In genomic region chr14:50833964-50834363, GRCm38 (mm10) we compare ENCODE assay signal across 9 mouse cellular contexts. TPM values are rescaled to one million over a fixed set of nuclear protein-coding genes. Genes with fewer than 3 reads are reported as not detected.
DNase-seq lines count a peak whose midpoint lies in the region; ATAC-seq lines count a peak whose summit lies in the region.
"Had no signal": no experiment of that assay in that cellular context is flagged by ENCODE, and none has a peak within 500 bp of the region (broad histone marks: within the 10 kb centered on the region; RNA-seq: fewer than 3 reads in every experiment).

No protein-coding gene starts in this region.

- H3K9ac ChIP-seq in embryonic facial prominence, embryonic 12.5 days = no peak overlapping the region
- no peak overlapping the region for H3K9ac ChIP-seq in forebrain, embryonic 11.5 days (ENCODE audit: low read length)
- H3K9ac ChIP-seq in midbrain, embryonic 15.5 days = no peak overlapping the region

- peak overlapping the region; percentile 5; the same call in 1 of the 2 replicates for H3K27ac ChIP-seq in embryonic facial prominence, embryonic 12.5 days
- H3K27ac ChIP-seq in embryonic facial prominence, embryonic 10.5 days (replicated peaks) = no peak overlapping the region
- no peak overlapping the region for H3K27ac ChIP-seq in forebrain, embryonic 11.5 days (ENCODE audit: low read depth, low read length)
- no peak overlapping the region for H3K27ac ChIP-seq in midbrain, embryonic 15.5 days

- ATAC-seq in embryonic facial prominence, embryonic 12.5 days (ENCODE audit: insufficient number of reproducible peaks, insufficient read depth, low FRiP score, low TSS enrichment) = no peak
- ATAC-seq in forebrain, embryonic 11.5 days (replicated peaks; ENCODE audit: low FRiP score) = no peak
- ATAC-seq in midbrain, embryonic 15.5 days (replicated peaks) = no peak

- H3K4me1 ChIP-seq in embryonic facial prominence, embryonic 12.5 days = no peaks in the 10 kb centered on the region
- no peaks in the 10 kb centered on the region for H3K4me1 ChIP-seq in embryonic facial prominence, embryonic 10.5 days
- no peaks in the 10 kb centered on the region for H3K4me1 ChIP-seq in forebrain, embryonic 11.5 days (replicated peaks; ENCODE audit: control insufficient read depth, insufficient read depth, low read length)
- H3K4me1 ChIP-seq in midbrain, embryonic 15.5 days = no peaks in the 10 kb centered on the region

- no peak overlapping the region for H3K4me3 ChIP-seq in embryonic facial prominence, embryonic 12.5 days
- no peak overlapping the region for H3K4me3 ChIP-seq in embryonic facial prominence, embryonic 10.5 days
- H3K4me3 ChIP-seq in forebrain, embryonic 11.5 days (ENCODE audit: low read depth, low read length) = no peak overlapping the region
- H3K4me3 ChIP-seq in midbrain, embryonic 15.5 days = no peak overlapping the region

- no peaks in the 10 kb centered on the region for H3K9me3 ChIP-seq in embryonic facial prominence, embryonic 12.5 days
- H3K9me3 ChIP-seq in embryonic facial prominence, embryonic 10.5 days = no peaks in the 10 kb centered on the region
- no peaks in the 10 kb centered on the region for H3K9me3 ChIP-seq in forebrain, embryonic 11.5 days (ENCODE audit: control insufficient read depth, low read length)
- no peaks in the 10 kb centered on the region for H3K9me3 ChIP-seq in midbrain, embryonic 15.5 days

- H3K4me2 ChIP-seq in embryonic facial prominence, embryonic 12.5 days (replicated peaks) = no peak overlapping the region
- H3K4me2 ChIP-seq in forebrain, embryonic 11.5 days (ENCODE audit: low read depth, low read length, severe bottlenecking) = no peak overlapping the region
- H3K4me2 ChIP-seq in midbrain, embryonic 15.5 days = no peak overlapping the region

- no peaks in the 10 kb centered on the region for H3K27me3 ChIP-seq in embryonic facial prominence, embryonic 12.5 days
- H3K27me3 ChIP-seq in embryonic facial prominence, embryonic 10.5 days (replicated peaks; ENCODE audit: low read depth, poor library complexity, severe bottlenecking) = no peaks in the 10 kb centered on the region
- no peaks in the 10 kb centered on the region for H3K27me3 ChIP-seq in forebrain, embryonic 11.5 days (ENCODE audit: control insufficient read depth, insufficient read depth, low read length)
- no peaks in the 10 kb centered on the region for H3K27me3 ChIP-seq in midbrain, embryonic 15.5 days (replicated peaks)

- H3K36me3 ChIP-seq in embryonic facial prominence, embryonic 12.5 days = no peaks in the 10 kb centered on the region
- H3K36me3 ChIP-seq in embryonic facial prominence, embryonic 10.5 days (replicated peaks) = 0 out of 2 replicates have a peak, but pooled peaks cover 3% of the 10 kb centered on the region
- no peaks in the 10 kb centered on the region for H3K36me3 ChIP-seq in forebrain, embryonic 11.5 days (ENCODE audit: control insufficient read depth, insufficient read depth, low read length)
- no peaks in the 10 kb centered on the region for H3K36me3 ChIP-seq in midbrain, embryonic 15.5 days (replicated peaks)

- 88% methylated on average over 10 of the region's 10 CpGs for WGBS in embryonic facial prominence, embryonic 12.5 days
- WGBS in embryonic facial prominence, embryonic 10.5 days = 86% methylated on average over 10 of the region's 10 CpGs
- WGBS in forebrain, embryonic 11.5 days = 89% methylated on average over 10 of the region's 10 CpGs
- 86% methylated on average over 10 of the region's 10 CpGs for WGBS in midbrain, embryonic 15.5 days

- no peak for DNase-seq in embryonic facial prominence, embryonic 10.5 days (ENCODE audit: low spot score)
- DNase-seq in B cell, adult 2 months = peak; percentile 29 to 36
- peak; percentile 76 to 81 for DNase-seq in cerebellum, postnatal 14 days
- DNase-seq in lung, postnatal 10 days = peak; percentile 51
- DNase-seq in forebrain, embryonic 11.5 days (ENCODE audit: low spot score) = no peak
- no peak for DNase-seq in ovary, postnatal 36 days (ENCODE audit: low spot score)

RNA-seq across cellular contexts. Expression of gene Parp2, which starts 26.3 kb away (rescaled TPM):
- 63.8 and 67.6 TPM in 2 replicates for polyA plus RNA-seq in embryonic facial prominence, embryonic 12.5 days (2016; fragmentation: Nextera tagmentation; extraction: Ambion mirVana)
- 68.0 and 68.7 TPM in 2 replicates for polyA plus RNA-seq in embryonic facial prominence, embryonic 10.5 days (2016; fragmentation: Nextera tagmentation; extraction: Ambion mirVana)
- 73.9 and 87.7 TPM in 2 replicates for polyA plus RNA-seq in forebrain, embryonic 11.5 days (2014; fragmentation: Nextera tagmentation; extraction: Ambion mirVana)
- 42.8 and 43.7 TPM in 2 replicates for polyA plus RNA-seq in midbrain, embryonic 15.5 days (2015; fragmentation: Nextera tagmentation; extraction: Ambion mirVana)

RNA-seq across cellular contexts. Expression of gene Ccnb1ip1, which starts 26.4 kb away (rescaled TPM):
- polyA plus RNA-seq in embryonic facial prominence, embryonic 12.5 days (2016; fragmentation: Nextera tagmentation; extraction: Ambion mirVana) = not detected in 2 replicates
- polyA plus RNA-seq in embryonic facial prominence, embryonic 10.5 days (2016; fragmentation: Nextera tagmentation; extraction: Ambion mirVana) = not detected in 2 replicates
- polyA plus RNA-seq in forebrain, embryonic 11.5 days (2014; fragmentation: Nextera tagmentation; extraction: Ambion mirVana) = not detected in 2 replicates
- not detected in 2 replicates for polyA plus RNA-seq in midbrain, embryonic 15.5 days (2015; fragmentation: Nextera tagmentation; extraction: Ambion mirVana)
- polyA plus RNA-seq: cortical plate, adult 2 months had no signal

RNA-seq across cellular contexts. Expression of gene Tep1, which starts 36.4 kb away (rescaled TPM):
- 3.5 and 5.7 TPM in 2 replicates for polyA plus RNA-seq in embryonic facial prominence, embryonic 12.5 days (2016; fragmentation: Nextera tagmentation; extraction: Ambion mirVana)
- polyA plus RNA-seq in embryonic facial prominence, embryonic 10.5 days (2016; fragmentation: Nextera tagmentation; extraction: Ambion mirVana) = 4.0 and 5.5 TPM in 2 replicates
- polyA plus RNA-seq in forebrain, embryonic 11.5 days (2014; fragmentation: Nextera tagmentation; extraction: Ambion mirVana) = 4.4 and 5.2 TPM in 2 replicates
- polyA plus RNA-seq in midbrain, embryonic 15.5 days (2015; fragmentation: Nextera tagmentation; extraction: Ambion mirVana) = 2.0 and 2.6 TPM in 2 replicates

RNA-seq across cellular contexts. Expression of gene Ttc5, which starts 48.6 kb away (rescaled TPM):
- 95.2 and 96.7 TPM in 2 replicates for polyA plus RNA-seq in embryonic facial prominence, embryonic 12.5 days (2016; fragmentation: Nextera tagmentation; extraction: Ambion mirVana)
- polyA plus RNA-seq in embryonic facial prominence, embryonic 10.5 days (2016; fragmentation: Nextera tagmentation; extraction: Ambion mirVana) = 104 and 107 TPM in 2 replicates
- polyA plus RNA-seq in forebrain, embryonic 11.5 days (2014; fragmentation: Nextera tagmentation; extraction: Ambion mirVana) = 101 and 109 TPM in 2 replicates
- 137 and 142 TPM in 2 replicates for polyA plus RNA-seq in midbrain, embryonic 15.5 days (2015; fragmentation: Nextera tagmentation; extraction: Ambion mirVana)

Comparison
In these comparisons a context has a peak if more than half of its experiments do, and no peak if none do; other contexts are left out.
1. DNase-seq: peak in B cell, adult 2 months (2 of 2), cerebellum, postnatal 14 days (2 of 2) and lung, postnatal 10 days (single experiment); none in embryonic facial prominence, embryonic 10.5 days (single experiment), forebrain, embryonic 11.5 days (single experiment) and ovary, postnatal 36 days (single experiment).